Mouse (Mus musculus): ENCODE measurements around the gene Rhbdd2.
"Not testable (repeated sequence)": the region's sequence is repeated elsewhere in the genome, so short reads cannot be mapped to it uniquely, and the experiment has no call there.

Rhbdd2 gene

GRCm38 (mm10) chr5:135632117-135632796 lies at the start of gene Rhbdd2:
TSS of gene Rhbdd2 (plus strand) at chr5:135632618.
- DNase-seq: peak; percentile 96

- DNase-seq: no peak
Measured at GRCm38 (mm10) chr5:135585691-135586090, 46.7 kb upstream of the Rhbdd2 start.

- DNase-seq: no peak
Measured at GRCm38 (mm10) chr5:135587764-135588163, 44.7 kb upstream of the Rhbdd2 start.

GRCm38 (mm10) chr5:135589996-135590784 lies 42.2 kb upstream of the Rhbdd2 start:
- peak; percentile 70 for DNase-seq

- not testable (repeated sequence) for DNase-seq
Measured at GRCm38 (mm10) chr5:135604643-135605042, 27.8 kb upstream of the Rhbdd2 start.

GRCm38 (mm10) chr5:135606717-135607116 lies 25.7 kb upstream of the Rhbdd2 start:
- DNase-seq: not testable (repeated sequence)

- no peak for DNase-seq
Measured at GRCm38 (mm10) chr5:135607581-135607980, 24.8 kb upstream of the Rhbdd2 start.

GRCm38 (mm10) chr5:135609794-135610193 lies 22.6 kb upstream of the Rhbdd2 start:
- no peak for DNase-seq

- DNase-seq: not testable (repeated sequence)
Measured at GRCm38 (mm10) chr5:135619741-135620140, 12.7 kb upstream of the Rhbdd2 start.

GRCm38 (mm10) chr5:135620526-135620925 lies 11.9 kb upstream of the Rhbdd2 start:
- no peak for DNase-seq

- DNase-seq: no peak
Measured at GRCm38 (mm10) chr5:135621725-135622124, 10.7 kb upstream of the Rhbdd2 start.

- DNase-seq: no peak
Measured at GRCm38 (mm10) chr5:135623006-135623563, 9.3 kb upstream of the Rhbdd2 start.

- DNase-seq: no peak
Measured at GRCm38 (mm10) chr5:135628916-135629315, 3.5 kb upstream of the Rhbdd2 start.

GRCm38 (mm10) chr5:135629401-135629800 lies 3.0 kb upstream of the Rhbdd2 start:
- DNase-seq: no peak

- peak; percentile 38 for DNase-seq
Measured at GRCm38 (mm10) chr5:135630598-135630997, 1.8 kb upstream of the Rhbdd2 start.

- DNase-seq: no peak
Measured at GRCm38 (mm10) chr5:135632797-135633144, 353 bp downstream of the Rhbdd2 start.

- peak; percentile 28 for DNase-seq
Measured at GRCm38 (mm10) chr5:135639760-135640458, 7.5 kb downstream of the Rhbdd2 start.

GRCm38 (mm10) chr5:135640459-135640789 lies 8.0 kb downstream of the Rhbdd2 start:
- DNase-seq: no peak

GRCm38 (mm10) chr5:135641028-135641427 lies 8.6 kb downstream of the Rhbdd2 start:
- no peak for DNase-seq

GRCm38 (mm10) chr5:135642686-135643551 lies 10.5 kb downstream of the Rhbdd2 start:
- DNase-seq: peak; percentile 93

- DNase-seq: no peak
Measured at GRCm38 (mm10) chr5:135643552-135643842, 11.1 kb downstream of the Rhbdd2 start.

GRCm38 (mm10) chr5:135643869-135644268 lies 11.5 kb downstream of the Rhbdd2 start:
- no peak for DNase-seq

GRCm38 (mm10) chr5:135645330-135645729 lies 12.9 kb downstream of the Rhbdd2 start:
- DNase-seq: no peak
